Mouse (Mus musculus) frontal cortex, postnatal 36 days (tissue): ENCODE results near the gene Acpp.

Experiments used
- DNase-seq, 2 experiments: peaks; one replicate each; pipeline ENCODE4 v3.0.0; 2022; ENCODE audit warnings: low spot score in 2 of 2

Acpp gene

GRCm38 (mm10) chr9:104254408-104255180, 83.0 kb downstream of the Acpp start:
- no peak for DNase-seq

GRCm38 (mm10) chr9:104252637-104253036, 84.9 kb downstream of the Acpp start:
- DNase-seq, result no peak

- DNase-seq, result no peak
These were observed 85.9 kb downstream of the Acpp start for GRCm38 (mm10) chr9:104251687-104252086.

DNA sequence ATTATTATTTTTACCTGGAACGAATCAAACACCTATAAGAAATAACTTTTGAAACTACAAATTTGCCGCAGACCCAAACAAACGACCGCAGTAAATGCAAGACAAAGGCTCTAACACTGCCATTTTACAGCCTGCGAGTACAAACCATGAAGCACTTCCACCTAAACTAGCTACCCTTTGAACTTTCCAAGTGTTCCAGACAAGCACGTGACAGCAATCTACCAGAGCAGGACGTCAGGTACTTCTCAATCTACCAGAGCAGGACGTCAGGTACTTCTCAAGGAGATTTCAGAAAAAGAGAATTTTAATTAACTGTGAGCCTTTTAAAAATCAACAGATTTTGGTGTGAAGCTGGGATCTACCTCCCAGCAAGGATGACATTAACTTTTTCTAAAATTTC, 86.4 kb downstream of the Acpp start:
- DNase-seq, result no peak

DNA sequence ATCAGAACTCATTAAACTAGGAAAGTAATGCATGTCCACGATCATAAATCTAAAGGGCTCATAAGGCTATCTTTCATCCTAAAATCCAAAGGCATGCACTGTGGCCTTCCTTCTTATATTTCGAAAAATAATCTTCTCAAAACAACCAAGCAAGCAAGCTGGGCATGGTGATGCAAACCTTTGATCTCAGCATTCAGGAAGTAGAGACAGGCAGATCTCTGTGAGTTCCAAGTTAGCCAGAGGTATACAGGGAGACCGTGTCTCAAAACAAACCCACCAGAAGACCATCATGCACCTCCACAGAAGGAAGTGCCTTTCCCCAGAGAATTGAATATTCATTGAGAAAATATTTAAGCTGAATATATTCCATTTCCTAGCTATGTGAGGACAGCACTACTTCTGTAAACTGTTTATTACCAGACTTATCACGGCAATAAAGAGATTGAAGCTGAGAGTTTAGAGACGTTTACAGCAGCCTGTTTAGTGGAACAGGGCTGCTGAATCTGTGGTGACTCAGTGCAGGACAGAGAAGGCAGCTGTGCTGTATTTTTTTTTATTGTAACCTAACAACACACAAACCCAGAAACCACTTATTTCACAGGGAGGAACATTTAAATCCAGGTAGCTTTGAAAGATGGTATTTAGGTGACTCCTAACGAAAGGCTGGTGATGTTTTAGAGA, 90.1 kb downstream of the Acpp start:
- no peak for DNase-seq

- DNase-seq, result no peak
These were observed 93.6 kb downstream of the Acpp start for GRCm38 (mm10) chr9:104243799-104244466.

- DNase-seq, result no peak
These were observed 97.4 kb downstream of the Acpp start for GRCm38 (mm10) chr9:104240146-104240545.

DNA sequence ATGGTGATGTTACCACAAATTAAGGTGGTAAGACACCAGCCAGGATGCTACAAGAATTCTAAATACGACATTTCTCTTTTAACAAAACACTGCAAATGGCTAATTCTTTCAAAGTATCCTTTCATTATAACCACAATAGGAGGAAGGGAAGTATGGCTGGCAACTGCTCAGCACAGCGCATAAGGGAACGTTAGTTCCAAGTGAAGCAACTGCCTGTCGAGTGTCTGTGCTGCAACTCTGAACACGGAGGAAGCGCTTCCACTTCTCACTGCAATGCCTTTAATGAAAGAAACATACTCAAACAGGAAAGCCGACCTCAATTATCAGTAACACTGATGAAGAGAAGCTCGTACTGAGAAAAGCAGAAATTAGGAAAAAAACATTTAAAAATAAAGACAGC, 98.5 kb downstream of the Acpp start:
- no peak for DNase-seq
